Mouse (Mus musculus): ENCODE data around the gene Cdc6. TPM values are rescaled to one million over a fixed set of nuclear protein-coding genes. Genes with fewer than 3 reads are reported as not detected.

Cdc6 gene
- polyA plus RNA-seq, 1 experiment from 2014 or later = 38.0 TPM

DNA sequence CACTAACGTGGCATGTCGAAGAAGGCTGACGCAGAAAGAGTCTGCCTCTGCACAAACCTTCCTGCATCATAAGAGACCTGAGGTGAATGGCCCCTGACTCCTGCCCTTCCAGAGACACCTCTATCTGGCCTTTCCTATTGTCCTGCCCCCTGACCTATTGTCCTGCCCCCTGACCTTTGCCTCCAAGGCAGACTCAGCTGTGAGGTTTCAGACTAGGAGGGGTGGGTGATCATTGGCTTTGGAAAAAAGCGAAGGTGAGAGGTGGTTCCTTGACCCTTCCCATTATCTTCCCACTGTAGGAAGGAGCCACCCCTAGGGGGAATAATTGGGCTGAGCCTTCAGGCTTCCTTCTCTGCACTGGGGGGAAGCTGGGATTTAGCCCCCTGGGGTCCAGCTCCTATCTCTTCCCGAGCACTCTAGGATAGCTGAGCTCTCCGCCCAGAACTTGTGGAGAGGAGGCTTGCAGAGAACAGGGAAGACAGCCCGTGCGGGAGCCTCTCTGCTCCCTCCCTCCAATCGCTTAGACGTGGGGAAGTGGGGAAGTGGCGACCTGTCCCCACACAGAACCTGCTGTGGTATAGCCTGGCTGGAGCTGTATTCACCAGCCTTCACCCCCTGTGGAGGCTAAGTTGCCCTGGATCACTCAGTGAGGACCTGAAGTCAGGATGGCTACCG lies 55.0 kb downstream of the Cdc6 start:
- Histone ChIP-seq H3K4me1 (peaks cover 87% of the 10 kb centered on the region), H3K9me3 (no peaks in the 10 kb centered on the region), H3K27ac (peak overlapping the region; percentile 46; the same call in 1 of the 2 replicates), H3K9ac (peak overlapping the region; percentile 60; the same call in 1 of the 2 replicates), H3K4me2 (peak overlapping the region; percentile 100), H3K36me3 (replicated peaks) (no peaks in the 10 kb centered on the region), H3K4me3 (replicated peaks) (peak overlapping the region; percentile 63), H3K27me3 (peaks cover 32% of the 10 kb centered on the region)
- 6% methylated on average over 12 of the region's 12 CpGs for WGBS
- ATAC-seq (ENCODE audit: low FRiP score) = no peak

DNA sequence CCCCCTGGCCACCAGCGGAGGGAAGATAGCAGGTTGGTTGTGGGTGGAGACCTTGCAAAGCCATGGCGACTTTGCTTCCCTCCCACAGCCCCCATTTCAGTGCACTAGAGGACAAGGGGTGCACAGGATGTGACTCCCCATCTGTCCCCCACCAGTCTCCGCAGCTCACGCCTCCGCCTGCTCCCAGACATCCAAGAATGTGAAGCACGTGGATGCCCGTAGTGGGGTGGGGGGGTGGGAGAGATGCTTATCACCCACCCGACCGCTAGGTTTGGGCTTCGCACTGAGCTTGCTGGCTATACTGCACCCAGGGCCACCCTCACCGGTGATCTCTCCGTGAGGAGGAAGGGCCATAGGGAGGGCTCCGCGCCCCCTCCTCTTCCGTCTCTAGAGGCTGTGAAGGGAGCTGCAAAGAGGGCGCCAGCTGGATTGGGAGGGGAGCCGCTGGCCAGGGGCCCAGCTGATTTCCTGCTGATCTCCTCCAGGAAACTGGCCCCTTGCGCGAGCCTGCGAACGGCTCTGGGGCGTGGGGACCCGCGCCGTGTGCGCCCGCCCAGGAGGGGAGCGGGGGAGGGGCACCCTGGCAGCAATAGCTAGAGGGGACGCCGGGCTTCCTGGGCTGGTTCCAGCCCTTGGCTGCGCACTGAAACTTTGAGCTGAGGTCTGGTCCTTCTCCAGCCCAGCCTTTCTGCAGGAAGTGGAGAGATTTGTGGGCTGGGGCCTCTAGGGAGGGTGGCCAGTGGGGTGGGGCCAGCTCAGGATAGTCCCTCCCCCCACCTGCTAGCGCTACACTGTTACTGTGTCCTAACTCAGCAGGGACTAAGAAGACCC lies 55.8 kb downstream of the Cdc6 start:
- under 1% methylated on average over 30 of the region's 32 CpGs for WGBS
- Histone ChIP-seq H3K9me3 (no peaks in the 10 kb centered on the region), H3K36me3 (replicated peaks) (no peaks in the 10 kb centered on the region), H3K9ac (peak overlapping the region; percentile 60), H3K4me3 (replicated peaks) (peak overlapping the region; percentile 63), H3K4me2 (peak overlapping the region; percentile 100), H3K27me3 (peaks cover 32% of the 10 kb centered on the region), H3K27ac (peak overlapping the region; percentile 73), H3K4me1 (peaks cover 96% of the 10 kb centered on the region)
- ATAC-seq (ENCODE audit: low FRiP score) = peak; percentile 16; the same call in 1 of the 2 replicates

DNA sequence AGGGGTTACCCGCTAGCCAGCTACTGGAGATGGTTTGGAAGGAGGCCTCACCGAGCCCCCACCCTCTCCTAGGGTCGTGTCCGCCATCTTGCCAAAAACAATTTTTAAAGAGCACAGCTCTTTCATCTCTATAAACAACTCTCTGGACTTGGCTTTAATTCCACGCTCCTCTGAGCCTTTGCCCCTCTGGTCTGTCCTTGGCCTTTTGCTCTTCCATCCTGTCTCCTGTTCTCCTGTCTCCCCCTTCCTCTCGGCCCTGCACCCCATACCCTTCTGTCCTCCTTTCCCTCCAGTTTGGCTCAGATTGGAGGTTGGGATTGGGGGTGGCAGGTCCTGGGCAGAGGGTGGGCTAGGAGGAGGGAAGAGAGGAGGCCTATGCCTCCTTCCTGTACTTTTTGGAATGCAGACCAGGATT lies 56.6 kb downstream of the Cdc6 start:
- Histone ChIP-seq H3K4me2 (peak overlapping the region; percentile 100), H3K4me3 (replicated peaks) (peak overlapping the region; percentile 63; the same call in 1 of the 2 replicates), H3K36me3 (replicated peaks) (no peaks in the 10 kb centered on the region), H3K9ac (peak overlapping the region; percentile 60), H3K27me3 (peaks cover 32% of the 10 kb centered on the region), H3K9me3 (no peaks in the 10 kb centered on the region), H3K27ac (peak overlapping the region; percentile 73), H3K4me1 (peaks cover 100% of the 10 kb centered on the region)
- 26% methylated on average over 6 of the region's 6 CpGs for WGBS
- no peak for ATAC-seq (ENCODE audit: low FRiP score)

DNA sequence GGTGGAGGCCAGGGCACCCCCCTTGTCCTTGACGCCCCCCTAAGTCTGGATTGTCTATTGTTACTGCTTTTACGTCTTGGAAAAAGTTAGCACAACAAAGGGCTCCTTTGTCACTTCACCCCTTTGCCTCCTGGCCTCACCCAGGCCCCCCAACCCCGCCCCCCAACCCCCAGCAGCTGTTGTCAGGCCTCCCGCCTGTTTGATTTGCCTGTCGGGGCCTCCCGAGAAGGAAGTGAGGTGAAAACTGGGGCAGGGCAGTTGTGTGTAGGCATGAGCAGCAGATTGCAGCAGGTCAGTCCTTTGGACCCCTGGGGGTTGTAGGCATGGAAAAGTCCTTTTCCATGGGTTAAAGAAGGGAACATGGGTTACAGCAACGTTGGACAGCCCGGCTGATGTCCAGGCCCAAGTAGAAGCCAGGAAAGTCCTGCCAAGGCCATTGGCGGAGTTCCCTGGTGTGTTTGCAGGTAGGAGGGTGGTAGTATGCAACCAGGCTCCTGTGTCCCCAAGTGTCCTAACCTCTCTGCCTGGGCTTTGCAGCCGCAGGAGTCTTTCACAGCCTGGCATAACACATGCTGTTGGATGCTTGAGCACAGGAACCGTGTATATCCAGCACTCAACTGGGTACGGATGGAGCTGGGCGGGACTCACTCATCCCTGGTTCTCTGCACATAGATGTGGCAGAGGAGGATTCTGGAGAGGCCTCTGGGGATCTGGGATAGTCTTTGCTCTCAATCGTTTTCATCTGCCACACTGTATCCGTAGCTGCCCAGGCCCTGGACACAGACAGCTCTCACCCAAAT lies 57.2 kb downstream of the Cdc6 start:
- H3K36me3 ChIP-seq (replicated peaks) = no peaks in the 10 kb centered on the region
- 23% methylated on average over 15 of the region's 15 CpGs for WGBS
- peak overlapping the region; percentile 36 for H3K9ac ChIP-seq
- no peaks in the 10 kb centered on the region for H3K9me3 ChIP-seq
- ATAC-seq (ENCODE audit: low FRiP score) = no peak
- peak overlapping the region; percentile 100 for H3K4me2 ChIP-seq
- H3K27ac ChIP-seq = peak overlapping the region; percentile 73
- H3K4me1 ChIP-seq = peaks cover 100% of the 10 kb centered on the region
- H3K4me3 ChIP-seq (replicated peaks) = peak overlapping the region; percentile 14; the same call in 1 of the 2 replicates
- H3K27me3 ChIP-seq = peaks cover 32% of the 10 kb centered on the region

DNA sequence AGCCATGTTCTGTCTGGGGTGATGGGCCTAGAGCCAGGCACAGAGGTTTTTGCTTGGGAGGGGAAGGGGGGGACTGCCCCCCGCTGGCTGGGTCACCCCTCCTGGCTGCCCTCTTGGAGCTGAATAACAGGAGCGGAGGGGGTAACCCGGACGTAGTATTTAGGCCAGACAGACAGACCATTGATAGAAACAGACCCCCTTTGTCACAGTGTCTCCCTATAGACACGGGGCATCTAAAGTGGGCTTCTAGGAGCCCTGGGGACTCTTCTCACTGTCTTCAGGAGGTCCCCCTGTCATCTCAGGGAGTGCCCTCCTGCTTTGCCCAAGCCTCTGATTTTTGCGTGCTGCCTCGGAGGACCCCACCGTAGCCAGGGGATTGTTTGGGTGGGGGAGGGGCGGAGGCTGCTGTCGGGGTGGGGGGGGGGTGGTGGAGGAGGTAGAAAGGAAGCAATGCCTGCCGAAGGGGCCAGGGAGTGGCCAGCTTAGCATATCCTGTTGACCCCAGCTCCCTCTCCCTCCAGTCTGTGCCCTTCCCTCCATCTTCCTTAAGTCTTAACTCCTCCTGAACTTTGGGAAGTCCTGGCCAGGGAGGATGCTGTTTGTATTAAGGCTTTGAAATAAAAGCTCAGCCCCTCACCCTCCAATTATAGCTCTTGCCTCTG lies 57.9 kb downstream of the Cdc6 start:
- WGBS = 8% methylated on average over 9 of the region's 11 CpGs
- peak overlapping the region; percentile 14; the same call in 1 of the 2 replicates for H3K4me3 ChIP-seq (replicated peaks)
- H3K27ac ChIP-seq = peak overlapping the region; percentile 73; the same call in 1 of the 2 replicates
- H3K9me3 ChIP-seq = no peaks in the 10 kb centered on the region
- H3K9ac ChIP-seq = peak overlapping the region; percentile 36
- H3K36me3 ChIP-seq (replicated peaks) = 0 out of 2 replicates have a peak, but pooled peaks cover 1% of the 10 kb centered on the region
- H3K27me3 ChIP-seq = peaks cover 32% of the 10 kb centered on the region
- peak overlapping the region; percentile 100 for H3K4me2 ChIP-seq
- ATAC-seq (ENCODE audit: low FRiP score) = no peak
- H3K4me1 ChIP-seq = peaks cover 100% of the 10 kb centered on the region

DNA sequence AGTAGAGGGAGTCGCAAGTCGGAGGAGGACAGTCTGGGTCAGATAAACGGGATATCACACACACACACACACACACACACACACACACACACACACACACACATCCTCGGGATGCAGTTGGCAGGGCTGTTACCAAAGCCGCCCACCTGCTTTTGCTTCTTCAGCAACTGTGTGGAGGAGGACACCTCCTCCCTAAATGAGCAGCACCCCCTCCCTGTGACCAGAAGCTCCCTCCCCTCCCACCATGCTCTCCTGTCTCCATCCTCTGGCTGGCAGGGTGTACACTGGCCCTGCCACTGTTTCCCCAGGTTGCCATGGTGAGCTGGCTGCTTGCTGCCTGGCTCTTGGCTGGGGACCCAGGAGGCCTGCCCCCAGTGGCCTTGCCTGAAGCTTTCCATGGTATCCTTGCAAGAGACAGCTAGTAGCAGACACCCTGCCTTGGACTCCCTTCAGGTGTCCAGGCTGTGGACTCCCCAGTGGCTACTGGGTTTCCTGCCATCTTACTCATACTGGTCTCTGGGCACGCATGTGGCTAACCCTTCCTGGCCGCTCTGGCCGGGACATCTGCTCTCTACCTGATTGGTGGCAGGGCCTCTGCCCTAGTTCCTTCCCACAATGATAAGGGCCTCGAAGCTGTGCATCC lies 59.0 kb downstream of the Cdc6 start:
- H3K36me3 ChIP-seq (replicated peaks) = 0 out of 2 replicates have a peak, but pooled peaks cover 5% of the 10 kb centered on the region
- H3K4me2 ChIP-seq = peak overlapping the region; percentile 100
- H3K4me3 ChIP-seq (replicated peaks) = no peak overlapping the region
- 0 out of 2 replicates have a peak overlapping the region, but pooled peaks have one; percentile 46 for H3K27ac ChIP-seq
- H3K27me3 ChIP-seq = peaks cover 22% of the 10 kb centered on the region
- H3K4me1 ChIP-seq = peaks cover 100% of the 10 kb centered on the region
- H3K9me3 ChIP-seq = no peaks in the 10 kb centered on the region
- 0 out of 2 replicates have a peak, but pooled peaks have one; percentile 17 for ATAC-seq (ENCODE audit: low FRiP score)
- WGBS = 44% methylated on average over 9 of the region's 9 CpGs
- peak overlapping the region; percentile 30; the same call in 1 of the 2 replicates for H3K9ac ChIP-seq

DNA sequence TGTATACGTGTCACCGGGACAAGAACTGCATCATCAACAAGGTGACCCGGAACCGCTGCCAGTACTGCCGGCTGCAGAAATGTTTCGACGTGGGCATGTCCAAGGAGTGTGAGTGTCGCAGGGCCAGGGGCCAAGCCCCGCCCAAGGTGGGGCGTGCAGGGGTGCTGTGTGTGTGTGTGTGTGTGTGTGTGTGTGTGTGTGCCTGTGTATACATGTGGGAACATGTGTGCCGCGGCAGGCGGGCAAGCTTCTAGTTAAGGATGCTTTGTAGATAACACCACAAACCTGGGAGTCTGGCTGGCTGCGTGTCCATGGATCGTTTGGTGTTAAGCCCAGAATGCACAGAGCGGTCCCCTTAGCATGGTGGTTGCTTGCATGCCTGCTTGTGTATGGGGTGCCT lies 60.5 kb downstream of the Cdc6 start:
- H3K27ac ChIP-seq = peak overlapping the region; percentile 95
- no peaks in the 10 kb centered on the region for H3K9me3 ChIP-seq
- peak overlapping the region; percentile 5; the same call in 1 of the 2 replicates for H3K4me3 ChIP-seq (replicated peaks)
- H3K9ac ChIP-seq = peak overlapping the region; percentile 41; the same call in 1 of the 2 replicates
- H3K4me1 ChIP-seq = peaks cover 87% of the 10 kb centered on the region
- peak overlapping the region; percentile 48 for H3K4me2 ChIP-seq
- ATAC-seq (ENCODE audit: low FRiP score) = no peak
- 79% methylated on average over 16 of the region's 16 CpGs for WGBS
- H3K27me3 ChIP-seq = peaks cover 7% of the 10 kb centered on the region
- peaks cover 15% of the 10 kb centered on the region; the same call in 1 of the 2 replicates for H3K36me3 ChIP-seq (replicated peaks)

DNA sequence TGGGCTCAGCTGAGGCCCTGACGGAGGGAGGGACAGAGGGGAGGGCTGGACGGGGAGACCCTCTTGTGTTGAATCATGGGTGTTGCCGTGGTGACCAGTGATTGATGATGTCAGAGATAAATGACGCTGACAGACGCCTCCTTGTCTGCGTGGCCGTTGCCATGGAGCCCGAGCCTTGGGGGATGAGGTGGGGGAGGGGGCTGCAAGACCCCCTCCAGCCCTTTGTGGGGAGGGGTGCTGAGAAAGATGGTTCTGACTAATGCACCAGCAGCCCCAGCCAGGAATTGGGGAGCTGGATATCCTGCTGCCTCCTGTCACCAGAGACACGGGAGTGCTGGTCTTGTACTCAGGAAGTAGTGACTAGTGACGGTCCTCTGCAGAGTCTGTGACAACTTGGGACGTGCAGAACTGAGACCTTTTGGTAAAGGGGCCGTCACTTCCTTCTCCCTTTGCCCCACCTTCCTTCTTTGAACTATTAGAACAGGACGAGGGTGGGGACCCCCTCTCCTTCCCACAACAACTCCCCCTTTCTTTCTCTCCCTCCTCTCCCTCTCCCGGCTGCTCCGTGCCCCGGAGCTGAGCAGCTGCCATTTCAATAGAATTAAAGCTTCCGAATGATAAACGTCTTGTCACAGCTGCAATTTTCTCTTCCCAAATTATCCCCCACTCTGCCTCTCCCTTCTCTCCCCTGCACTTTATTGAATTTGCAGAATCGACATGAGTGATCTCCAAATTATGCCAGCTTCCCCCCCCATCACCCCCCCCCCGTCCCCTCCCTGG lies 61.3 kb downstream of the Cdc6 start:
- 3% methylated on average over 20 of the region's 20 CpGs for WGBS
- Histone ChIP-seq H3K36me3 (replicated peaks) (peaks cover 23% of the 10 kb centered on the region), H3K27me3 (peaks cover 2% of the 10 kb centered on the region; the same call in 1 of the 2 replicates), H3K9ac (peak overlapping the region; percentile 41), H3K4me3 (replicated peaks) (peak overlapping the region; percentile 24), H3K27ac (peak overlapping the region; percentile 95), H3K9me3 (no peaks in the 10 kb centered on the region), H3K4me2 (peak overlapping the region; percentile 48), H3K4me1 (peaks cover 79% of the 10 kb centered on the region)
- peak; percentile 57 for ATAC-seq (ENCODE audit: low FRiP score)

DNA sequence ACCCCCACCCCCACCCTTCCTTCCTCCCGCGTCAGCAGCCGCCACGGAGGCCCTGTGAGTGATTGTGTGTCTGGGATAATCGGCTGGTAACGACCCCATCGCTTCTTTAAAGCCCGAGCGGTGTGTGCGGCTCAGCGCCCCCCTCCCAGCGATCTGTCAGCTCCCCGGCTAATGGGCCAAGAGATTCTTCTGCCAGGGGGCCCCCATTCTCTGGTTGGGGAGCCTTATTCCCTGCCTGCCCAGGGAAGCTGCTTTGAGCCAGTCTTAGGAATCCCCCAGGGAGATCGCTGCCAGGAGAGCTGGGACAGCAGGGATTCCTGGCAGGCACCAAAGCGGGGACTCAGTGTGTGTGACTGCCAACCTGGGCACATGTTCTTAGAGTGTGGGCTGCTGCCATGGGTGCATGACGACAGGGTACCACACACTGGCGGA lies 61.9 kb downstream of the Cdc6 start:
- Histone ChIP-seq H3K9ac (peak overlapping the region; percentile 41), H3K36me3 (replicated peaks) (peaks cover 23% of the 10 kb centered on the region), H3K4me3 (replicated peaks) (peak overlapping the region; percentile 24), H3K9me3 (no peaks in the 10 kb centered on the region), H3K4me1 (peaks cover 73% of the 10 kb centered on the region), H3K27ac (peak overlapping the region; percentile 95), H3K4me2 (peak overlapping the region; percentile 48), H3K27me3 (no peaks in the 10 kb centered on the region)
- peak; percentile 47 for ATAC-seq (ENCODE audit: low FRiP score)
- 9% methylated on average over 17 of the region's 17 CpGs for WGBS

DNA sequence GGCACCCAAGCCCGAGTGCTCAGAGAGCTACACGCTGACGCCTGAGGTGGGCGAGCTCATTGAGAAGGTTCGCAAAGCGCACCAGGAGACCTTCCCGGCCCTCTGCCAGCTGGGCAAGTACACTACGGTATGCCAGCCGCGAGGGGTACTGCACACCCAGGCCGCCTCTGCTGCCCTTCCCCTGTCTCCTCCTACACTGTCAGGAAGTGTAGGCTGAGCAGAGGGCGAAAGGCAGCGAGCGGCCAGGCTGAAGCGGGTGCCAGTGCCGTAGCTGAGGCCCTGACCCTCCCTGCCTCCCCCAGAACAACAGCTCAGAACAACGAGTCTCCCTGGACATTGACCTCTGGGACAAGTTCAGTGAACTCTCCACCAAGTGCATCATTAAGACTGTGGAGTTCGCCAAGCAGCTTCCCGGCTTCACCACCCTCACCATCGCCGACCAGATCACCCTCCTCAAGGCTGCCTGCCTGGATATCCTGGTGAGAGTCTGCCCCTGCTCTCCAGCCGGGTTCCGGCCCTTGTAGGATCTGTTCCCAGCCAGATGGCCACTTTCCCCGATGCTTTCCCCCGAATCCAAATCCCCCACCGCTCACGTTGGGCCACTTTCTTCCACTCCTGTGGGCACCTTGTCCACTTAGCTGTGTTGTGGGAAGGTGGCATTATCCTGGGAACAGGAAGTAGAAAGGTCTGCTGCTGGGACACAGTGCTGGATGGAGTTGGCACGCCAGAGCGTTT lies 62.8 kb downstream of the Cdc6 start:
- no peak for ATAC-seq (ENCODE audit: low FRiP score)
- H3K27me3 ChIP-seq = no peaks in the 10 kb centered on the region
- peaks cover 23% of the 10 kb centered on the region for H3K36me3 ChIP-seq (replicated peaks)
- 61% methylated on average over 29 of the region's 29 CpGs for WGBS
- H3K4me2 ChIP-seq = peak overlapping the region; percentile 48
- no peak overlapping the region for H3K4me3 ChIP-seq (replicated peaks)
- H3K9ac ChIP-seq = peak overlapping the region; percentile 41; the same call in 1 of the 2 replicates
- H3K9me3 ChIP-seq = no peaks in the 10 kb centered on the region
- peaks cover 64% of the 10 kb centered on the region for H3K4me1 ChIP-seq
- peak overlapping the region; percentile 95 for H3K27ac ChIP-seq
